Mouse (Mus musculus) adrenal gland, postnatal 4 days (tissue): ENCODE data around the gene Hist1h3g. TPM values are rescaled to one million over a fixed set of nuclear protein-coding genes. Genes with fewer than 3 reads are reported as not detected.
"Not testable (repeated sequence)": the region's sequence is repeated elsewhere in the genome, so short reads cannot be mapped to it uniquely, and the experiment has no call there.

ENCODE experiments used
- DNase-seq, 2 experiments: peaks; one replicate each; pipeline ENCODE4 v3.0.0; 2021 to 2022; ENCODE audit warnings: low spot score in 2 of 2, mixed read lengths in 2 of 2
- total RNA-seq, 2 experiments: library from RNA; stranded (reverse); gene quantifications; 2 replicates each; pipeline ENCODE4 v1.2.3; 2021

Hist1h3g gene
- total RNA-seq, 2 experiments from 2014 or later = 144 to 196 TPM

DNA sequence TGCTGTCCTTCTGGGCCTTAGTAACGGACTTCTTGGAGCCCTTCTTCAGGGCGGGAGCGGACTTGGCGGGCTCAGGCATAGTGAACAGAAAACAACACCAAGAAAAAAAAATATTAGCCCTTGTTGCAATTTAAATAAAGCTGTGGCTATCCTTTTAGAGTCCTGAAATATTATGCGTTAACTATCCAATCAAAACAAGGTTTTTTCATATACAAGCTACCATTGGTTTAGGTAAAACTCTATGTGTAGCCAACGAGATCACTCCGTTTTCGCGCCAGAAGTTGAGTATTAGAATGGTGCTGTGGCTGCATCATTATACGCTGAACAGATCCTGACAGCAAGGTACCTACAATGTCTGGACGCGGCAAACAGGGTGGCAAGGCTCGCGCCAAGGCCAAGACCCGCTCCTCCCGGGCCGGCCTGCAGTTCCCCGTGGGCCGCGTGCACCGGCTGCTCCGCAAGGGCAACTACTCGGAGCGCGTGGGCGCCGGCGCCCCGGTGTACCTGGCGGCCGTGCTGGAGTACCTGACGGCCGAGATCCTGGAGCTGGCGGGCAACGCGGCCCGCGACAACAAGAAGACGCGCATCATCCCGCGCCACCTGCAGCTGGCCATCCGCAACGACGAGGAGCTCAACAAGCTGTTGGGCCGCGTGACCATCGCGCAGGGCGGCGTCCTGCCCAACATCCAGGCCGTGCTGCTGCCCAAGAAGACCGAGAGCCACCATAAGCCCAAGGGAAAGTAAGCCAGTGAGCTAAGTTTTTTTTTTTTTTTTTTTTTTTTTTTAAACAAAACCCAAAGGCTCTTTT lies 1.5 kb upstream of the Hist1h3g start, which contains the start of gene Hist1h2af:
Gene Hist1h2af, plus strand, starts transcription at position 347 of the 808 bp plus-strand sequence.
- DNase-seq = peak in 1 of 2 experiments; percentile 45

DNA sequence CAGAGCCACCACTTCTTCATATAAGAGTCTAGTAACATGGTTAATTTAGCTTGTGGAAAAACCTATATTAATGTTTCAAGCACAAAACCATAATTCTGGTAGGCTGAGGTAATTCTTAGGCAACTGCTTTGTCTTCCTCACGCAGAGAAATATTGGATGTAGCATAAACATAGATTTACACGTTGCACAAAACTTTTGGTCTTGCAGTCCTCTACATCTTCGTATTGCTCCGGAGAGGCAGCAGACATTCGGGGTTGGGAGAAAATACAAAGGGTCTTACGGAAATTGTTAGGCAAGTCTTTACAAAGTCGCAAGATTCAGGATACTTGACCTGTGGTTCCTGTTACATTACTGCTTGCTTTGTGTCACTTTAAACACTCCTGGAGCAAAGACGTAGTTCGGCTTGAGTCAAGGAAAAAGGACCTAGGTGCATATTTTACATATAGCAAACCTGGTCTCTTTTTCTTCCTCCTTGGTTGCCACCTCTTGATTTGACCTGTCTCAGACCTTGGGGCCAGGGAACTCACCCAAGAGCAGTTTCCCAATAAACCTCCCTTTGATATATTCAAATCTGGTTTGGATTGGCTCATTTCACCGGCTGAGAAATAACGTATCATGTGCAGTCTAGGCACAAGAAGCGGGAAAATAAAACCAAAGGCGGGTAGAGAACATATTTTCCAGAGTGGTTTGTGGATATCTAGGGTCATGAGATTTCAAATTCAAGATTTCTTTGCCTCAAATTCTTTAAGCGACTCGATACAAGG lies 672 bp upstream of the Hist1h3g start:
- no peak for DNase-seq

DNA sequence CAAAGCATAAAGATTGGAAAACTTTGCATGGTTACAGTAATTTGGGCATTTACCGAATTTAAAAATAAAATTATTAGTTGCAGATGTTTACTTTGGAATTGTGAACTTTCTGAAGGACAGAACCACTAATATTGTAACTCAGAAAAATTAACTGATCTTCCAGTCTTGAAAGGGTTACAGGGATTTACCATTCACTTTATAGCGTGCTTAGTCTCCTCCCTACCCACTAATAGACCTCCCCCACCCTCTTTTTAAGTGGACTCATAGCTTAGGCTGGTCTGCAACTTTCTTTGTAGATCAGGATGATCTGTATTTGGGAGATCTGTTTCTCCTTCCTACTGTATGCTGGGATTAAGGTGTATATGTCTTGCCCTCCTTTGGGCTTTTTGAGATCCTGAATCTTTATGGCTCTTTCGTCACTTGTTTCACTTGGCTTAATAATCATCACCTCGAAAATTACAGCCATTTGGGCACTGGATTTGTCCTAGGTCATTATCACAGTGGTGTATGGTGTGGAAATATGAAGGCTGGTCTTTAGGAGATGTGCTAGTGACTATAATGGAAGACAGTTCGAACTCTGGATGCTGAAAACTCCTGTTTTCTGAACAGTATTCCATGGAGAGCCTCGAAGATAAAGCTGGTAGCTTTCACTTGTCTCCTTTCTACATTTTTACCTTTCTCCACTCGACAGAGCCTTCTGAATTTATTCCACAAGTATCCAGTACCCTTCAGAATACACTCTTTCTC lies 1.0 kb downstream of the Hist1h3g start:
- DNase-seq = no peak

GRCm38 (mm10) chr13:23537006-23537710 lies 1.9 kb downstream of the Hist1h3g start:
- DNase-seq = no peak

GRCm38 (mm10) chr13:23538249-23538648 lies 3.0 kb downstream of the Hist1h3g start:
- no peak for DNase-seq

GRCm38 (mm10) chr13:23539821-23540220 lies 4.6 kb downstream of the Hist1h3g start:
- not testable (repeated sequence) for DNase-seq

DNA sequence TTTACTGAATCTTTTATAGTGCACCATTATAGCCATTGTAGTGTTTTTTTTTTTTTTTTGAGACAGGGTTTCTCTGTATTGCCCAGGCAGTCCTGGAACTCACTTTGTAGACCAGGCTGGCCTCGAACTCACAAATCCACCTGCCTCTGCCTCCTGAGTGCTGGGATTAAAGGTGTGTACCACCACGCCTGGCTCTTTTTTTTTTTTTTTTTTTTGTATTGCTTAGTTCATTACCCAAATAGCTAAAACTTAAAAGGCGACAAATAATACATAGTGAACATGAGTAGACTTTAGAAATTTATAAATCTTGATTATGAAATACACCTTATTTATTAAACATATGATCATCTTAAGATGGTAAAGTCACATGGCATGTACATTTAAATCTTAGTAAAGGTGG lies 6.3 kb downstream of the Hist1h3g start:
- no peak for DNase-seq

DNA sequence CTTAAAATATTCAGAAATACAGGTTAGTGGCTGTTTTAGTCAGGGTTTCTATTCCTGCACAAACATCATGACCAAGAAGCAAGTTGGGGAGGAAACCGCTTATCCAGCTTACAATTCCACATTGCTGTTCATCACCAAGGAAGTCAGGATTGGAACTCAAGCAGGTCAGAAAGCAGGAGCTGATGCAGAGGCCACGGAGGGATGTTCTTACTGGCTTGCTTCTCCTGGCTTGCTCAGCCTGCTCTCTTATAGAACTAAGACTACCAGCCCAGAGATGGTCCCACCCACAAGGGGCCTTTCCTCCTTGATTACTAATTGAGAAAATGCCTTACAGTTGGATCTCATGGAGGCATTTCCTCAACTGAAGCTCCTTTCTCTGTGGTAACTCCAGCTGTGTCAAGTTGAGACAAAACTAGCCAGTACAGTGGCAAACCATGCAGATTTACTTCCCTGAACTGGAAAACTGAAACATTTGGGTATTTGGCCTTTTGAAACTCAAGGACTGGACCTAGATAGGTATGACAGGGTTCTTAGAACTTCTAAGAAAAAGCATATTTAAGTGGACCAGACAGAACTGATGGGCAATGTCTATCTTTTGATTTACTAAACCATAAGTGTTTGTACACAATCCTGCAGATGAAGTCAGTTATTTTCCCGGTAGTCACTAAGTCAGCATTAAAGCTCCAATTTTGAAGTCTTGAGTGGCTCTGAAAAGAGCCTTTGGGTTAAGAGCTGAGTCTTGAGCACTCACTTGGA lies 7.2 kb downstream of the Hist1h3g start:
- not testable (repeated sequence) for DNase-seq

GRCm38 (mm10) chr13:23542999-23543607 lies 7.9 kb downstream of the Hist1h3g start, which contains the start of gene Hist1h2bh:
TSS of gene Hist1h2bh (minus strand) at chr13:23543392.
- peak in 1 of 2 experiments; percentile 35 for DNase-seq

DNA sequence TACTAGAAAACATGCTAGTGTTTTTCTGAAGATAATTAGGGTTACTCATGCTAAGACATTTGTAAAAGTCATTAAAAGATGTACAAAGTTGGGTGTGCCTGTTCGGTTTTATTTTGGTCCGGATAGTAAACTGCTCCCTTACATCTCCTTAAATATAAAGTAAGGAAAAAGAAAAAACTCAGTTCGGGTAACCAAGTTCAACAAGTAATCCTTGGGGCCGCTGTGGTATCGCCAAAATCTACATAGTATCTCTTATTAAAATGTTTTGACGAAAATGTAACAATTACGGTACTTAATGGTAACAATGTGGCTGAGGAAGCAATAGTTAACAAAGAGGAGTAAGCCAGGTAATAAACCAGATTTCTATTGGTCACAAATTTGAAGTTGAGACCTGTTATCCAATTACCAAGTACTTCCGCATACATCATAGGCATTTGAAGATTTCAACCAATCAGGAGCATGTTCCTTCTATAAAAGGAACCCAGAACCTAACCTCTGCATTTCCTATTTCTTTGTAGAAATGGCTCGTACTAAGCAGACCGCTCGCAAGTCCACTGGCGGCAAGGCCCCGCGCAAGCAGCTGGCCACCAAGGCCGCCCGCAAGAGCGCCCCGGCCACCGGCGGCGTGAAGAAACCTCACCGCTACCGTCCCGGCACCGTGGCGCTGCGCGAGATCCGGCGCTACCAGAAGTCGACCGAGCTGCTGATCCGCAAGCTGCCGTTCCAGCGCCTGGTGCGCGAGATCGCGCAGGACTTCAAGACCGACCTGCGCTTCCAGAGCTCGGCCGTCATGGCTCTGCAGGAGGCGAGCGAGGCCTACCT lies 9.0 kb downstream of the Hist1h3g start, which contains the start of gene Hist1h3f:
Gene Hist1h3f, plus strand, starts transcription at position 88 of the 822 bp plus-strand sequence.
- DNase-seq = peak; percentile 37 to 49

- DNase-seq = not testable (repeated sequence)
Measured at GRCm38 (mm10) chr13:23544787-23545120, 9.5 kb downstream of the Hist1h3g start.

DNA sequence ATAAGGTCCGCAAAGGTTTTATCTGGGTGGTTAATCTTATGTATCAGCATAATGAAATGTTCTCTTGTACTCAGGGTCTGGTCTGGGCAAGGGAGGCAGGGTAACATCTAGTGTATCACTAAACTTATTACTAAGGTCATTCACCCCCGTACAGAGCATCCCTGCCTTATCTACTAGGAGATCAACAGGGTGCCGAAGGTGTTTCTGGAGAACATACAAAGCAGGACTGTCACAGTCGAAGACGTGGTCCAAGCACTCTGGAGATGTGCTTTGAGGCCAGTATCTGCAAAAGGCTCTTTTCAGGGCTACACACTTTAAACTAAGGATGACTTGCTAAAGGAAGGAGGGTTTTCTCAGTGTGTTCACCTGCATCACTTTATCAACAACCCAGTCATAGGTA lies 11.5 kb downstream of the Hist1h3g start:
- no peak for DNase-seq

DNA sequence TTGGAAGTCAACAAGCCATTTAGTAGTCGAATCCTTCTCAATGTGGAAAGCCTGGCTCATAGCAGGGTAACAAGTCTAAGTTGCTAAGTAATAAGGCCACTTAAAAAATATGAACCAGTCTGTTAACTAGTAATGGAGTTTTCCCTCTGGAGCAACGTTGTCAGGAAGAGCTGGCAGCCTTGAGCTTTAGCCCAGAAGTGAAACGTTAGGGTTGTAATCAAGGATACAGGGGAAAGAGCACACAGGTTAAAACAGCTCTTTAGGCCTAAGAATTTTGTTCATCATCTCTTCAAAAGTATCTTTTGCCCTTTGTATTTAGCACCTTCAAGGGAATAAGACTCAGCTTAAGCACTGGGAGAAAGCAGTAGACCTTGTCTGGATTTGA lies 15.5 kb downstream of the Hist1h3g start:
- no peak for DNase-seq

GRCm38 (mm10) chr13:23551146-23551834 lies 16.1 kb downstream of the Hist1h3g start, which contains the start of gene Hist1h4f:
TSS of gene Hist1h4f (minus strand) at chr13:23551648.
- DNase-seq = peak; percentile 51 to 80

GRCm38 (mm10) chr13:23551931-23552914 lies 17.0 kb downstream of the Hist1h3g start:
- DNase-seq = no peak

GRCm38 (mm10) chr13:23552962-23553361 lies 17.7 kb downstream of the Hist1h3g start, which contains the start of gene Hist1h1d:
TSS of gene Hist1h1d (plus strand) at chr13:23553262.
- DNase-seq = no peak

GRCm38 (mm10) chr13:23554393-23554792 lies 19.2 kb downstream of the Hist1h3g start:
- DNase-seq = no peak
